Mouse (Mus musculus): ENCODE measurements around the gene 4833423E24Rik. TPM values are rescaled to one million over a fixed set of nuclear protein-coding genes. Genes with fewer than 3 reads are reported as not detected.

Gene 4833423E24Rik
- 3.2 and 3.8 TPM in 2 replicates for polyA plus RNA-seq (2015; fragmentation: Nextera tagmentation; extraction: Ambion mirVana)

GRCm38 (mm10) chr2:85518879-85519278, at the start of gene 4833423E24Rik:
Gene 4833423E24Rik (minus strand): TSS chr2:85519024.
- no peak for ATAC-seq
- no peaks in the 10 kb centered on the region for H3K27me3 ChIP-seq (replicated peaks; ENCODE audit: insufficient read depth, low read length)
- 28% methylated on average over 4 of the region's 4 CpGs for WGBS
- TF ChIP-seq CTCF (IDR thresholded peaks at IDR 0.05) = no peak
- TF ChIP-seq EP300 (IDR thresholded peaks at IDR 0.05) = no peak
- no peak for DNase-seq (ENCODE audit: low spot score)
- H3K4me1 ChIP-seq (ENCODE audit: insufficient read depth, low read depth, low read length) = no peaks in the 10 kb centered on the region
- H3K27ac ChIP-seq (ENCODE audit: low read length) = no peak within 1 kb of the TSS
- H3K4me3 ChIP-seq (ENCODE audit: low read depth, low read length) = no peak within 1 kb of the TSS
- H3K9me3 ChIP-seq (ENCODE audit: low read length) = no peaks in the 10 kb centered on the region
- H3K9ac ChIP-seq (replicated peaks; ENCODE audit: low read depth) = no peak within 1 kb of the TSS
- H3K4me2 ChIP-seq (replicated peaks; ENCODE audit: low read depth, low read length) = no peak within 1 kb of the TSS
- H3K36me3 ChIP-seq (ENCODE audit: insufficient read depth, low read length) = no peaks in the 10 kb centered on the region

- WGBS = 19% methylated on average over 4 of the region's 4 CpGs
- no peaks in the 10 kb centered on the region for H3K9me3 ChIP-seq (ENCODE audit: low read length)
- H3K27me3 ChIP-seq (replicated peaks; ENCODE audit: insufficient read depth, low read length) = no peaks in the 10 kb centered on the region
- no peak overlapping the region for H3K4me2 ChIP-seq (replicated peaks; ENCODE audit: low read depth, low read length)
- no peaks in the 10 kb centered on the region for H3K36me3 ChIP-seq (ENCODE audit: insufficient read depth, low read length)
- ATAC-seq = no peak
- H3K27ac ChIP-seq (ENCODE audit: low read length) = no peak overlapping the region
- TF ChIP-seq CTCF (IDR thresholded peaks at IDR 0.05) (peak; percentile 86), EP300 (IDR thresholded peaks at IDR 0.05) (no peak)
- H3K9ac ChIP-seq (replicated peaks; ENCODE audit: low read depth) = no peak overlapping the region
- no peak overlapping the region for H3K4me3 ChIP-seq (ENCODE audit: low read depth, low read length)
- DNase-seq (ENCODE audit: low spot score) = peak; percentile 69
- no peaks in the 10 kb centered on the region for H3K4me1 ChIP-seq (ENCODE audit: insufficient read depth, low read depth, low read length)
These were observed 42.4 kb upstream of the 4833423E24Rik start for GRCm38 (mm10) chr2:85561187-85561586.

- no peaks in the 10 kb centered on the region for H3K9me3 ChIP-seq (ENCODE audit: low read length)
- WGBS = 21% methylated on average over 4 of the region's 4 CpGs
- no peaks in the 10 kb centered on the region for H3K27me3 ChIP-seq (replicated peaks; ENCODE audit: insufficient read depth, low read length)
- no peak overlapping the region for H3K27ac ChIP-seq (ENCODE audit: low read length)
- ATAC-seq (no peak), DNase-seq (ENCODE audit: low spot score) (no peak)
- H3K4me3 ChIP-seq (ENCODE audit: low read depth, low read length) = no peak overlapping the region
- TF ChIP-seq CTCF (IDR thresholded peaks at IDR 0.05) (no peak), EP300 (IDR thresholded peaks at IDR 0.05) (no peak)
- no peak overlapping the region for H3K9ac ChIP-seq (replicated peaks; ENCODE audit: low read depth)
- no peaks in the 10 kb centered on the region for H3K4me1 ChIP-seq (ENCODE audit: insufficient read depth, low read depth, low read length)
- H3K4me2 ChIP-seq (replicated peaks; ENCODE audit: low read depth, low read length) = no peak overlapping the region
- H3K36me3 ChIP-seq (ENCODE audit: insufficient read depth, low read length) = no peaks in the 10 kb centered on the region
These were observed 41.4 kb upstream of the 4833423E24Rik start for GRCm38 (mm10) chr2:85560226-85560625.

GRCm38 (mm10) chr2:85554806-85555205, 36.0 kb upstream of the 4833423E24Rik start:
- Histone ChIP-seq H3K4me3 (ENCODE audit: low read depth, low read length) (no peak overlapping the region), H3K4me1 (ENCODE audit: insufficient read depth, low read depth, low read length) (no peaks in the 10 kb centered on the region), H3K4me2 (replicated peaks; ENCODE audit: low read depth, low read length) (no peak overlapping the region), H3K27ac (ENCODE audit: low read length) (no peak overlapping the region), H3K9ac (replicated peaks; ENCODE audit: low read depth) (no peak overlapping the region), H3K27me3 (replicated peaks; ENCODE audit: insufficient read depth, low read length) (no peaks in the 10 kb centered on the region), H3K36me3 (ENCODE audit: insufficient read depth, low read length) (no peaks in the 10 kb centered on the region), H3K9me3 (ENCODE audit: low read length) (no peaks in the 10 kb centered on the region)
- WGBS = 61% methylated on average over 1 of the region's 1 CpGs
- DNase-seq (ENCODE audit: low spot score) (no peak), ATAC-seq (no peak)
- TF ChIP-seq EP300 (IDR thresholded peaks at IDR 0.05) (no peak), CTCF (IDR thresholded peaks at IDR 0.05) (no peak)

DNA sequence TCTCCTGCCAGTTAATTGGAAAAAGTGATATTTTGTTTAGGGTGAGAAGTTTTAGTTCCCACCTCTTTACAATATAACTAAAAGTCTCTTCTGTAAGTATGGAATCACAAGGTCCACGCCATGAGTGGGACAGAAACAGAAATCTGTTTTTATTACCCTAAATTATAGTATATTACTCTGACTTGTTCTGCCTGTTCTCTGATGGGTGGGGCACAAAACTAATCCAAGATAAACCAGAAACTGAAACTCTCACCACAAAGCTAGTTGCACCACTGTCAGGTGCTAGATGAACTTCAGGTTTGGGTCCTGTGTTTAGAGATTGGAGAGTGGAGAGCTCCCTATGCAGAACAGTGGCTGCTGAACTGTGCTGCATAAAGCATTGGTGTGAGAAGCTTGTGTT, 15.1 kb upstream of the 4833423E24Rik start:
- ATAC-seq (no peak), DNase-seq (ENCODE audit: low spot score) (no peak)
- Histone ChIP-seq H3K36me3 (ENCODE audit: insufficient read depth, low read length) (no peaks in the 10 kb centered on the region), H3K27me3 (replicated peaks; ENCODE audit: insufficient read depth, low read length) (no peaks in the 10 kb centered on the region), H3K4me1 (ENCODE audit: insufficient read depth, low read depth, low read length) (no peaks in the 10 kb centered on the region), H3K9ac (replicated peaks; ENCODE audit: low read depth) (no peak overlapping the region), H3K9me3 (ENCODE audit: low read length) (no peaks in the 10 kb centered on the region), H3K4me2 (replicated peaks; ENCODE audit: low read depth, low read length) (no peak overlapping the region), H3K27ac (ENCODE audit: low read length) (no peak overlapping the region), H3K4me3 (ENCODE audit: low read depth, low read length) (no peak overlapping the region)
- WGBS = 86% methylated on average over 1 of the region's 1 CpGs
- TF ChIP-seq EP300 (IDR thresholded peaks at IDR 0.05) (no peak), CTCF (IDR thresholded peaks at IDR 0.05) (no peak)

GRCm38 (mm10) chr2:85532082-85532778, 13.4 kb upstream of the 4833423E24Rik start:
- H3K4me1 ChIP-seq (ENCODE audit: insufficient read depth, low read depth, low read length) = no peaks in the 10 kb centered on the region
- H3K9ac ChIP-seq (replicated peaks; ENCODE audit: low read depth) = no peak overlapping the region
- no peaks in the 10 kb centered on the region for H3K9me3 ChIP-seq (ENCODE audit: low read length)
- DNase-seq (ENCODE audit: low spot score) (peak; percentile 47), ATAC-seq (peak; percentile 75)
- no peak overlapping the region for H3K4me2 ChIP-seq (replicated peaks; ENCODE audit: low read depth, low read length)
- TF ChIP-seq CTCF (IDR thresholded peaks at IDR 0.05) (no peak), EP300 (IDR thresholded peaks at IDR 0.05) (peak; percentile 19; the same call in 1 of the 2 replicates)
- 37% methylated on average over 2 of the region's 2 CpGs for WGBS
- H3K36me3 ChIP-seq (ENCODE audit: insufficient read depth, low read length) = no peaks in the 10 kb centered on the region
- no peak overlapping the region for H3K27ac ChIP-seq (ENCODE audit: low read length)
- no peaks in the 10 kb centered on the region for H3K27me3 ChIP-seq (replicated peaks; ENCODE audit: insufficient read depth, low read length)
- no peak overlapping the region for H3K4me3 ChIP-seq (ENCODE audit: low read depth, low read length)
